Mouse (Mus musculus): ENCODE data around the gene A930017K11Rik. TPM values are rescaled to one million over a fixed set of nuclear protein-coding genes. Genes with fewer than 3 reads are reported as not detected.
A peak's percentile ranks its signal among the peaks of the same experiment; 100 is the strongest.

Gene A930017K11Rik
- total RNA-seq, 4 experiments from 2014 or later = not detected

DNA sequence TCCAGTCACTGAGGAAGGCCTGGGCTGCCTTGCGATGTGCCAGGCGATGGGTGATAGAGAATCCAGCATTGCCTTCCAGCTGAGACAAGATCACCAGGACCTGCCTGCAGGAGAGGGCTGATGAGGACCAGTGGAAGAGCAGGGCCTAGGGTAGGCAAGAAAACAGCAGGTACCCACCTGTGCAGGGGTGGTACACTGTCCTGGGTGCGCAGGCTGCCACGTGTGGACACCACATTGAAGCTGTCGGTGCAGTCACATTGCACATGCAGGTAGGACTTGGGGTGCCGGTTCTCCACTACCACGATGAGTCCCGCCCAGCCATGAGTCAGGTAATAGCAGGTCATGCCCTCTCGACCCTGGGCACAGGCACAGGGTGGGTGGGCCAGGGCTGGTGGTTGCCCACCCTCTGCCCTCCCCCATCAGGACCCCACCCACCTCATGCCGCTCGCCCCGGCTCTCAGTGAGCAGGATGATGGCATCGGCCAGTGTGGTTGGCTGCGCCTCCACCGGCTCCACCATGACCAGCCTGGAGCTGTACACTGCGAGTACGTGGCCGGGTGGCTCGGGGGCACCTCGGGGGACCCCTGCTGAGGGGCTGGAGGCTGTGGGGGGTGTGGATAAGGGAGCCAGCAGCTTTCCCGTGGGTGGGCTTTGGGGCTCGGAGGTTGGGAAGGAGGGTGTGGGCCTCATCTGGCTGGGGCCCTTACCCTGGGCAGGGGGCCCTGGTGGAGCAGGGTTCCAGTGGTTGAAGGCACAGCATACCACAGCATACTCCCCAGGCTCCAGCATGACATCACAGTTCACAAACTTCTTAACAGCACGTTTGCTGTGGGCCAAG is 7.5 kb upstream of the A930017K11Rik start:
- DNase-seq (ENCODE audit: low spot score in 2 of 2) = no peak

DNA sequence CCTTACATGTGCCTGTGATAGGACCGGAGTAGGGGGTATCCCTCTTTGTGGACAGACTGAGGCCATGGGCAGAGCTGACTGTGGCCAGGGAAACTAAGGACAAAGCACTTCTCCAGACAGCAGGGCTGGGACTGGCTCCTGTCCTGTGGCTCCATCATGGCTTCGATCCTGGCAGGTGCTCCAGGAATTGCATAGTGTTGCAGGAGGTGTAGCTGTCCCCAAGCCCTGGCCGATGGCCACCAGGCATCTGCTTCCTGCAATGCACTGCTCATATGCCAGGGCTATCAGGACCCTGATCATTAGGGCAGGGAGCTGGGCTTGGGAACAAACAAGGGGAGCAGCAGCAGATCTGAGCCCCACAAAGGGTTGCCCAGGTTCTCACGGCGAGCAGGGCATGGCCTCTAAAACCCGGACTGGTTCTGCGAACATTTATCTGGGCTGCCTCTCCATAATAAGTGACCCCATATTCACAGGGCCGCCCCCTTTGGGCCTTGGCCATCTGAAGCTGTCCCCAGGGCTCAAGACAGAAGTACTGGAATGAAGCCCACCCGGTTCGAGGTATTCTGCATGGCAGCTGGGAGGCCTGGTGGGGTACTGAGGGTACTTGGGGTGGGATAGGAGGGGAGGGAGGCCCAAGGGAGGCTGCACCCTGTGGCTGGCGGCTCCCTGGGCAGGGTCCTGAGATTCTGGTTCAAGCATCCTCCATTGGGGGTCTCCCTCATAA is 6.6 kb upstream of the A930017K11Rik start:
- DNase-seq (ENCODE audit: low spot score in 2 of 2) = no peak

DNA sequence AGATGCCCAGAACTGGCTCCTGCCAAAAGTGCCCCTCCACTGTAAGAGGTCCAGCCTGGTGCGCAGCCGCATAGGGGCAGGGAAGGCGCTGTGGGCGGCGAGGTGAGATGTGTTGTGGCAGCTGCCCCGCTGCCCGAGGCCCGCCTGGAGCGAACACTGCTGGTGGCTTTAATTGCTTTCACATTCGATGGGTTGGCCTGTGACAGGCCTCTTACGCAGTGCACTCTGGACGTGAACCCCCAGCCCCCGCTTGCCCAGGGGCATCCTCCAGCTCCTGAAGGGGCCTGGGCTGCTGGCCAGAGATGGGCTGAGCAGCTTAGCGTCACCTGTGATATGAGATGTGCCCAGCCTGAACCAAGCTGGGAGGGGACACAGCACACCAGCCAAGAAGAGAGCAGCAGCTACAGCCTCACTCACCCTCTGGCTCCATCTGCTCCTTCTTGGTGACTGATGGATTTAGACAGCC is 5.3 kb upstream of the A930017K11Rik start:
- DNase-seq (ENCODE audit: low spot score in 2 of 2) = no peak

DNA sequence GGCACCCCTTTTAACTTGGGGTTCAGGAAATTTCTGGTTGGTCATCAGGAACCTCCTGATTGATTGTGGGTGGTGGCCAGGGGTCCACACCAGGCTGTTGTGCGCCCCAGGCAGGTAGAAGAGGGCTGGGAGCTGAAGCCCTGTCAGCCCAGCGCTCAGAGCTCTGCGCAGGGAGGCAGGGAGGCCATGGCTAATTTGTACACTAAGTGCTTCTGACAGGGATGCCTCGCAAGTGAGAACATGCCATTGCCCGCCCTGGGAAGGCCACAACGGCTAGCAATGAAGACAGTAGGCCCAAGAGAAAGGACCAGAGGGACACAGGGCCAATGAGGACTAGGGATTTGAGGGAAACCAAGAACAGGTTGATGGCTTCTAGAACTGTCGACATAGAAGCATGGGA is 4.3 kb upstream of the A930017K11Rik start:
- no peak for DNase-seq (ENCODE audit: low spot score in 2 of 2)

DNA sequence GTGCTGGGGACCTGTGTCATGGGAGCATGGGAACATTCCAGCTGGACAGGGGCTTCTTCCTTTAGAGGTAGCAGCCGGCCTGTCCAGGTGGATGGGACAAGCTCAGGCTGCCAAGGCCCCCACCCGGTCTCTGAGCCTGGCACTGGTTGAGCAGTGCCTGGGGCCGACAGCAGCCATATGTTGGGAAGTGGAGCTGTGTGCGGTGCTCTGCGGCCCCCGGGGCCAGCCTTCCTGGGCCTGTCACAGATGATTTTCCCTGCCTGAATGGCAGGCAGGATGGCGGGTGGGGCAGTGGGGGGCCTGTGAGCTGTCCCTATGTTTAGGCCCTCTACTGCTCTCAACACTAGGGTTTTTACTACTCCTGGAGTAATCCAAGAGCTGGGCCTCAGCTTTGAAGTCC is 3.8 kb upstream of the A930017K11Rik start:
- DNase-seq (ENCODE audit: low spot score in 2 of 2) = no peak

DNA sequence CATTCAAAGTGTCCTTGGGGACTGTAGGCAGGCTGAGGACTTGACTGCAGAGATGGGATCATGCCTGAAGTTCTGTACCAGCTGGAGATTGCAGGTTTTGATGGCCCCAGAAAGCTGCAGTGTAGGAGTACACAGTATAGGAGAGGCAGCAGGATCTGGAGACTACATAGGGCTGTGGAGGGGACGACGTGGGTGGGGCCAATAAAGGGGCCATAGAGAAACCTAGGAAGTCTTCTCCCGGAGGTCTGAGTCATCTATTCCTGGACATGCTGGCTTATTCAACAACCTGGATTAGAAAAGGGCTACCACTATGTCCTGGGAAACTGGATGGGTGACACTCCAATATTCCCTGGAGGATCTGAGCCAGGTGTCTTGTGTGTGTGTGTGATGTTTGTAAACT is 3.4 kb upstream of the A930017K11Rik start:
- DNase-seq (ENCODE audit: low spot score in 2 of 2) = no peak

DNA sequence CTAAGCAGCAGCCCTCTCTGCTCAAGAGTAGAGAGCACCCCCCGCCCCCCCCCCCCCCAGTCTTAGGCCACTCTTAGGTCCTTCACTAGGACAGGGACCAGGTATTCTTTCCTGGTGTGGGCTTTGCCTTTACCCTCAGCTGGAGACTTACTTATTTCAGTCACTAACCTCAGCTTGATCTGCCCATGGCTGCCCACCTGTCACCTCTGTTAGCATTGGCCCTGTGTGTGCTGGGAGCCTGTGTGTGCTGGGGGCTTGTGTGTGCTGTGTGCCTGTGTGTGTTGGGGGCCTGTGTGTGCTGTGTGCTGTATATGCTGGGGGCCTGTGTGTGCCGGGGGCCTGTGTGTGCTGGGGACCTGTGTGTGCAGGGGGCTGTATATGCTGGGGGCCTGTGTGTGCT is 2.3 kb upstream of the A930017K11Rik start:
- no peak for DNase-seq (ENCODE audit: low spot score in 2 of 2)

DNA sequence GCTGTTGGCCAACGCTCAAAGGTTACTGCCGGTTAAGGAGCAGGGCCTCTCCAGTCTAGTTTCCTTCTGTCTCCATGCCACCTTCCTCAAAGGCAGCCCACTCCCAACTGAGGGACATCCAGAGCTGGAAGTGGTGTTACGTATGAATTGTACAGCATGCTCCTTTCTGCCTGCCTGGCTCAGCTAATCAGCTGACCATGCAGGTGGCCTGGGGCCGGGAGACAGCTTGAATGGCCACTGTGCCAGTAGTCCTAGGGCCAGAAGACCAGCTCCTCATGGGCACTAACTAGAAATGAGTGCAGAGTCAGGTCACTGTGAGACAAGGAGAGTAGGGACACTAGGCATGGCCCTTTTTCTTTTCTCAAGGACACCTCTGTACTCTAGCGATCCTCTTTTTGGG is 796 bp upstream of the A930017K11Rik start:
- no peak for DNase-seq (ENCODE audit: low spot score in 2 of 2)

DNA sequence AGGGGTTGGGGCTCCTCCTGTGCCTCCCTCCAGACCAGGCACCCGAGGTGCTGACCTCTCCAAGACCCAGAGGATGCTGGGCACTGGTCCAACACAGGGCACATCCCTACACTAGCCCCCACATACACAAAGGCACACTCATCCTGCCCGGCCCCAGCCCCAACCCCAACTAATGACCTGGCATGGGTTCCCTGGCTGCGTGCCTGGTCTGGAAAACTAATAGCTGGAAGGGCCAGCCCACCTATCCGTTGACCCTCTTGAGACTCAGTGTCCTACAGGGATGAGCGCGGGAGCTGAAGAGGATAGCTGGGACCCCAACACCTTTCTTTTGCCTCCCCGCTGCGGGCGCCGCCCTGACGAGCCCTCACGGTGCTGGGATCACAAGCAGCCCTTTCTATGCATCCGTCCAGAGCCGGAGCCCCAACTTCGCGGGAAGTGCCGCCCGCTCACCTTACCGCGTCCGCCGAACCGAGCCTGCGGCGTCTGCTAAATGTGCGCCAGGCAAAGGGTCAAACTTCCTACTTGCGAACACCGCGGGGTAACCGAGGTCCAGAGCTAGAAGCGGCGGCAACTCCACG is 1.1 kb downstream of the A930017K11Rik start:
- no peak for DNase-seq (ENCODE audit: low spot score in 2 of 2)

DNA sequence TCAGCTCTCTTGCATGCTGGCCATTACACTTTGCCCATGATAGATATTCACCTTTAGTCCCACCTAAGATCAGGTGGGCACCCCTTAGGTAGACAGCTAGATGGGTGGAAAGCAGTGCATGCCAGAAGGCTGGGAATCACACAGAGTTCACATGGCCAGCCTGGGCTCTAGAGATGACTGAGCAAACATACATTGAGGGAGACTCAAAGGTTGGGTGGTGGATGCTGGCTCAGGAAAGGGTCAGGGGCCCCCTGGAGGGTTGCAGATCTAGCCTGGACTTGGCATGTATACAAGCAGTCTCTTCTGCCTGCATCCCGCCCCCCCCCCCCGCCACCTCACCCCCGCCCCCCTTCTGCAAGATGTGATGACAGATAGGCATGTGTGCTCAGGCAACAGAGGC is 1.7 kb downstream of the A930017K11Rik start:
- DNase-seq (ENCODE audit: low spot score in 2 of 2) = no peak

DNA sequence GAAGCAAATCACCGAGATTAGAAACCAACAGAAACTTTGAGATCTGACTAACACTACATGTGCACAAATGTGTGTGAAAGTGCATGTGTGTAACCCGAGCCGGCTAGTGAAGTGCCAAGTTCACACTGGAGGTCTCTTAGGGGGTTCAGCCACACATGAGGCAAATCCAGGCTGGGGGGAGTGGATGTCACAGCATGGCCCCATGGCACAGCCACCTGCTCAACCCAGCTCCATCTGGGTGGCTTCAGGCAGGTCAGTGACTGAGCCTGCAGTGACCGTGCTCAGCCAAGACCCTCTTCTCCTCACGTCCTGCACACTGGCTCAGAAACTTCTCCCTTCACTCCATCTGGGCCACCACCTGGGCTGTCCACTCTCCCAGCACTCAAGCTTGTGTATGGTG is 2.4 kb downstream of the A930017K11Rik start:
- no peak for DNase-seq (ENCODE audit: low spot score in 2 of 2)

DNA sequence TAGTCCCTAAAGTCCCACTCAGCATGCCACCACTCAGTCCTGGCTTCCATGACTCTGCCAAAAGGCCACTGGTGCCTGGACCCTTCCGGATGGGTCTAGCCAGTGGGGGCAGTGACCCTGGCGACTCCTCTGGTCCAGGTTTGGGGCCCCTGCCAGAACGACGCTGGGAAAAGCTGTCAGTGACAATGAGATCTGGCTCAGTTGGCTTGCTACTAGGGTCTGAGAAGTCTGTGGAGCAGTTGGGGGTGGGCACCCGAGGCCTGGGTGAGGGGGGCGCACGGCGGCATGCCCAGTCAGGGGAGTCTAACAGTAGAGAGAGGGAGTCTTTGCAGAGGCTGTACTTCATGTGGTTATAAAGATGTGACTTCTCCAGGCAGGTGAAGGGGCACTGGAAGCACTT is 4.3 kb downstream of the A930017K11Rik start:
- no peak for DNase-seq (ENCODE audit: low spot score in 2 of 2)

DNA sequence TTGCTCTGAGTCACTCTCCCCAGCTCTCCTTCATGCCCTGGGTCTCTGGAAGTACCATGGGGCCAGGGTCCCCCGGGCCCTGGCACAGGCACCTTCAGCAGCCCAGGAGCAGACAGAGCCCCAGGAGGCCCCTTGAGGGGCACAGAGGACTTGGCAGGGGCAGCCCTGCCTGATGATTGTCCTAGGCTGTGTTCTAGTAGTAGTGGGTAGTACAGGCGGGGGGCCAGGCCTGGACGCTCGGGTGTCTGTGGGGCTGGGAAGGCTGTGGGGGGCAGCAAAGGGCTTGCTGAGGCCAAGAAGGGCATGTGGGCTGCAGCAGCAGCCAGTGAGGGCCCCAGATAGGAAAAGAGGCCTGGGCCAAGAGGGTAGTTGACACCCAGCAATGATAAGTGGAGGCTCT is 4.8 kb downstream of the A930017K11Rik start:
- no peak for DNase-seq (ENCODE audit: low spot score in 2 of 2)

DNA sequence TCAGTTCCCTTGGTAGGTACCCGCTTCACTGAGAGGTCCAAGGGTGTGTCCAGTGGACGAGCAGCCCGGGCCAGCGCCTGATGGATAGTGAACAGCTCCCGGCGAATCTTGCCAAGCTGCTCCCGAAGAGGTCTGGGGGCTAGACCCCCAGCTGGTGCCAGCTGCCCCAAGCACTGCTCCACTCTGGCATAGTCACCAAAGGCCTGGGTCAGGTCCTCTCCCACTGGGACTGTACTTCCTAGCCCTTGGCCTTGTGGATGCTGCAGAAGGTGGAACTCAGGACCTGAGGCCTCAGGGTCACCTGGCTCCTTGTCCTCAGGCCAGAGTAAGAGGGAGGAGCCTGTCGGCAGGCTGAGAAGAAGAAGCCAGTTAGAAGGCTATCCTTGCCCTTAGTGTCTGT is 5.5 kb downstream of the A930017K11Rik start:
- no peak for DNase-seq (ENCODE audit: low spot score in 2 of 2)

DNA sequence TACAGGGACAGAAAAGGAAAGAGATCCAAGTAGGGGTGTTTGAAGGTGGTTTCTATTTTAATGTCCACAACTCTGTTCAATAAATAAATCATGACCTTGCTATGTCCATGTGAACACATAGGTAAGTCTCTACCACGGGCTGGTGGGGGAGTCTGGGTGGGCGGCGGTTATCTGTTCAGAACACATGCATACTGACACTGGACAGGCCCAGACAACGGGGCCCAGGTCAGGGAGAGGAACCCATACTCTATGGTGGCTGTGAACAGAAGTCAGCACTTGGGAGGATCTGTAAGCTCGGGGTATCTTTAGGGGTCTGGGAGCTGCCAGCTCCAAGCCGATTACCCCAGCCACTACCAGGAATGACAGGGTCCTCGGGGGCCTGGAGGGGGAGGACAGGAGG is 6.0 kb downstream of the A930017K11Rik start:
- no peak for DNase-seq (ENCODE audit: low spot score in 2 of 2)

DNA sequence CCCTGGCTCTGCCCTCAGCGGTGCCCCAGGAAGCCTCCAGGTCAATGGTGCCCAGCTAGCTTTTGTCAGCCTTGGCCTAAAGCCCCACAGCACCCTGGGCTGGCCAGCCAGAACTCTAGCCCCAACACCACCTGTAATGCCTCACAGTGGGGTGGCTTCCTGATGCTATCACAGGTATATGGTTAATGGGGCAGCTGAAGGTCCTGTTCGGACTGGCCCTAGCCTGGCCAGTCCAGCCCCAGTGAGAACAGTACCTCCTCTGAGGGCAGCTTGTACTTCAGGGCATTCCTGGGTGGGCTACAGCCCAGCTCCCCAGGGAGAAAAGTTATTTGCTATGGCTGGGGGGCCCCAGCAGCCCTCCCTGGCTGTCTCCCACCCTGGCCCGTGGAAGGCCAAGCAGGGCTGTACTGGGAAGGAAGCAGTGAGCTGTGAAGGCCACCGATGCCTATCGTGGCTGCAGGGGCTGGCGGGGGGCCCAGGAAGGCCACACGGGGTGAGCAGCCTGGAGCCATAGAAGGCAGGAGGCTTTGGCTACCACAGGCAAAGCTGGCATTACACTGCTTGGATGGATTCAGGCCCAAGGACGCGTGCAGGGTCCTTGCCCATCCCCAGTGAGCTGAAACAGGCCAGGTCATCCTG is 6.7 kb downstream of the A930017K11Rik start:
- peak in 1 of 2 experiments; percentile 24 for DNase-seq (ENCODE audit: low spot score in 2 of 2)

DNA sequence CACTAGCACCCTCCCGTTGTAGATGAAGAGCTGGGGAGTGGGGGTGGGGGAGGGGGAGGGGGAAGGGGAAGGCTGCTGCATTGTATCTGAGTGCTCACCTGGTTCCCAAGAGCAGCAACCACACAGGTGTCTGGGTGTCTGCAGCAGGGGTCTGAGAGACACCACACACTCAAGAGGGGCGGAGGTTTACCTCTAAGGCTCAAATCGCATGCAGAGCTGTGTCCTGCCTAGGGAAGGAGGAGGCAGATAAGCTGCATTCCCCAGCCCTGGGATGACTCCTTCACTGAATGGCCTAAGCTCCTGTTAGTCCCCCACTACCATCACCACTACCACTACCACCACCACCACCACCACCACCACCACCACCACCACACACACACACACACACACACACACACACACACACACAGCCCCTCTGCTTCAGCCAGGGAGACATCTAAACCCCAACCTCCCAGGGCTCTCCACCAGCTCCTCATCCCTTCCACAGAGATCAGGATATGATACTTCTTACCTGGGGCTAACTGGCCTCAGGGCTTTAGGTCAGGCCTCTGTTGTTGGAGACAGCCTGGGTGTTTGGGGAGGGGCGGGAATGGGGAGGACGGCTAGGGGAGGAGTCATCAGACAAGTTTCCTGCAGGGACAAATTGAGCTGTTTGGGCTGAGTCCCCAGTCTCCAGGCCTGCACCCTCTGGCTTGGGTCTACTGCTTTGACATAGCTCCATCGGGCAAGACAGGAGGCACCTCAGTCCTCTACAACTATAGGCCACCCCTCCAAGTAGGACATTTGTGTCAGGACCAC is 7.8 kb downstream of the A930017K11Rik start, which contains the start of the genes Pigq and Nhlrc4:
TSS of gene Pigq (minus strand) at position 571 of the 798 bp plus-strand sequence.
TSS of gene Nhlrc4 (minus strand) at position 596 of the 798 bp plus-strand sequence.
- no peak for DNase-seq (ENCODE audit: low spot score in 2 of 2)

DNA sequence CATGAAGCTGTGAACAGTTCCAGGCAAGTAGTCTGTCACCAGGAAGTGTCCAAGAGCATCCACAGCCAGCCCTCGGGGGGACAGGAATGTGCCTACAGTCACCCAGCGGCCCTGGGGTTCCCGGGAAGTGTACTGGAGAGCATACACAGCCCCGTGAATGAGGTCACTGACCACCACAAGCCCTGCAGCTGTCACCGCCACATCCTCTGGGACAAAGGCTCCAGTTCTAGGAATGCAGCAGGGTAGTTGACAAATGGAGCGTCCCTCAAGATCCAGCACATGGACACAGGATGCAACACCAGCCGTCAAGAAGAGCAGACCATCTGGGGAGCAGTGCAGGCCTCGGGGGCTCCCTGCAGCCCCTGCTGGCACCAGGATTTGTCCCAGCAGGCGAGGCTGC is 8.6 kb downstream of the A930017K11Rik start:
- DNase-seq (ENCODE audit: low spot score in 2 of 2) = no peak

DNA sequence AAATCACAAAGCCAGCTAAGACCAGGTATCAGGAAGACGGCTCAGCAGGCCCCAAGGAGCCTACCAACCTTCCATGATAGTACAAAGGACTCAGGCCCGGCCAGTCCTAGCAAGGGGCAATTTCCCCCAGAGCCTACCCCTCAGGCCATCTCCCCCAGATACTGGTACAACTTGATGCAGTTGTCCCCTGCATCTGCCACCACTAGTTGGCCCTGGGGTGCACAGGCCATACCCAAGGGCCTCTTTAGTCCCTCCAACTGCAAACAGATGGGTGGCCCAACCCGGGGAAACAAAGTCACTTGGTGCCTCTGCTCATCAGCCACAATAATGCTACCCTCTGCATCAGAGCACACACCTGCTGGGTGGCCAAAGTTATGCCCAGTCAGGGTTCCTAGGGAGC is 9.1 kb downstream of the A930017K11Rik start:
- DNase-seq (ENCODE audit: low spot score in 2 of 2) = no peak

DNA sequence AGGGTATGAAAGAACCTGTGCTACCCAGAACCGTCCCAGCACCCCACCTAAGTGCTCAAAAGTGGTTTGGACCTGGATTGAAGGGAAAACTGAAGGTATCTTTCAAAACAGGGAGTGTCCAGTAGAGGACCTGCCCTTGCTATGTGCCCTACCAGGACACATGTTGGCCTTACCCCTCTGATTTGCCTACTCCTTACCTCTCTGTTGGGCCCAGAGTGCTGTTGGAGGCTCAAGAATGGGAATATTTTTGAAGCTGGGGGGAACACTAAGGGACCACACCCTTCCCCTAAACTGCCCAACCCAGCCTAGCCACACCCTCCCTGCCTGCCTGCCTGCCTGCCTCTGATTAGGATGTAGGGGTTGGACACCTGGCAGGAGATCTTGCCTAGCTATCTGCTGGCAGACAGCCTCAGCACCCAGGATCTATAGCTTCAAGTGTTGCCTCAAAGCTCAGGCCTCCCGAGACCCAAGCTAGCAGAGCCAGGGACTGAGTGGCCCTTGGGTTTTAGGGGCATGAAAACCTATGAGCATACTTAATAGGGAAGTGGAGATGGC is 9.7 kb downstream of the A930017K11Rik start:
- no peak for DNase-seq (ENCODE audit: low spot score in 2 of 2)

Measured in gastrocnemius, adult 8-10 months (tissue).